Mouse (Mus musculus) thymus, postnatal 0 days (tissue): ENCODE data around the gene Lrrc41. TPM values are rescaled to one million over a fixed set of nuclear protein-coding genes. Genes with fewer than 3 reads are reported as not detected.

Experiments
- DNase-seq: peaks from one replicate; pipeline ENCODE4 v3.0.0-alpha.2; 2015; ENCODE audit warnings: low spot score
- polyA plus RNA-seq: library from polyadenylated mRNA; unstranded; fragments of >200 nt; fragmentation: Nextera tagmentation; extraction: Ambion mirVana; gene quantifications from 2 replicates; pipeline ENCODE4 v1.2.1, GENCODE M21; 2015

The Lrrc41 gene
- polyA plus RNA-seq, 1 experiment from 2014 or later = 41.6 TPM

DNA sequence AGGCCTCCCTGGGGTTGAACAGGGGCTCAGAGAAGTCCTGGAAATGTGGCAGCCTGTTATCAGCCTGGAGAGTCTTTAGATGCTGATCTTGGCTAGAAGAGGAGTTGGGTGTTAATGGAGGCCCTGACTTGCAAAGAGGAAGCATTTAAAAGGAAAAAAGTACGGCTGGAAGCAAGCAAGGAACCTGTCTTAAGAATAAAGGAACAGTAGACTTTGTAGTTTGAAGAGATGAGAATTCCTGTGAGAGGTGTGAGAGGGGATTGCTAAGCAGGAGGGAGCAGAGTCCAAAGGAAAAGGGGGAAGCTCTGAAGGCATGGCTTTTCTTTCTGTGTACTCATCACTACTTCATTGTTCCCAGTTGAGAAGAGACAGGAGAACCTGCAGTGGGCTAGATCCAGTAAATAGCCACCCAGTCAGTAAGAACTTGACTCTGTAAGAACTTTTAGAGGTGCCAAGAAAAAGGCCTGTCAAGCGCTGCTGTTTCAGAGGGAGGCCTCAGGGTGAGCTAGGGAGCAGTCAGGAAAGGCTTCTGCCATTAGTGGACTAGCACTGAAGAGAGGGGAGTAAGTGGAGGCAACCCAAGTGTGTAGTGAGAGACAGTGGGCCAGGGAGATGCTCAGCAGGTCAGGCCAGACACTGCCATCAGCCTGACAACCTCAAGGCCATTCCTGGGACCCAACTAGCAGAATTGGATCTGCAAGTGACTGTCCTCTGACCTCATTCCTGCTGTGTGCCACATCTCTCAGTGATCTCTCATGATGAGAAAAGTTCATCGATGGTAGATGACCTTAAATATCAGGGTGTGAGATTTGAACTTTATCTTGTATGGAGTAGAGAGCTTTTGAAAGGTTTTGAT, 2.4 kb downstream of the Lrrc41 start:
- peak; percentile 15 for DNase-seq

GRCm38 (mm10) chr4:116088510-116089249, 13.6 kb downstream of the Lrrc41 start:
- peak; percentile 48 for DNase-seq

DNA sequence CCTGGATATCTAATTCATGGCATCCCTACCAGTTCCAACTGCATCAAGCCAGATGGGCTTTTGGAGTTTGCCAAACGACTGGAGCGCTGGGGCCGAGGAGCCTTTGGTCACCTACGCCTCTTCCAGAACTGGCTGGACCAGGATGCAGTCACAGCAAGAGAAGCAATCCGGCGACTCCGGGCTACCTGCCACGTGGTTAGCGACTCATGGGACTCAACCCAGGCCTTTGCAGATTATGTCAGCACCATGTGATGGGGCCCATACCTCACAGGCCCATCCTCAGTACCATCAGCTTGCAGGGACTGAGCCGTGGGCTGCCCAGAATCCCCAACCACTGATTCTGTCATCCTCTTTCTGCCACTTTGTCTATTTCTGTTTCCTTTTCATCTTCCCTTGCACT, 21.2 kb downstream of the Lrrc41 start:
- no peak for DNase-seq

- DNase-seq = no peak
Observed at GRCm38 (mm10) chr4:116097211-116097610, 22.1 kb downstream of the Lrrc41 start.

DNA sequence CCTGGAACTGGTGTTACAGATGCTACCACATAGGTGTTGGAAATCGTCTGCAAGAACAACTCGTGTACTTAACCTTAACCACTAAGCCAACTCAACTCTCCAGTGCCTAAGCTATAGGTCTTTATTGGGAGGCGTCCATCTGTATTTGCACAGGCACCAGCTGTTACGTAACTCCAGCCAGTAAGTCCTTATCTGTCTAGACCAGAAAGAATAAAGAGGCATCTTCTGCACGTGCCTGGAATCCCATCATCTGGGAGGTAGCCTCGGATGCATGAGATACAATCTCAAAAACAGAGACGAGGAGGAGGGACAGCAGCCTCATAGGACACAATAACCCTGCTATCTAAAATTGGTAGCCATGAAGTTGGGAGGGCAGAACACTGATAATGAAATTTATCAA, 25.9 kb downstream of the Lrrc41 start:
- DNase-seq = no peak

GRCm38 (mm10) chr4:116105278-116105677, 30.2 kb downstream of the Lrrc41 start:
- DNase-seq = no peak

- no peak for DNase-seq
Observed at GRCm38 (mm10) chr4:116110695-116111094, 35.6 kb downstream of the Lrrc41 start.

DNA sequence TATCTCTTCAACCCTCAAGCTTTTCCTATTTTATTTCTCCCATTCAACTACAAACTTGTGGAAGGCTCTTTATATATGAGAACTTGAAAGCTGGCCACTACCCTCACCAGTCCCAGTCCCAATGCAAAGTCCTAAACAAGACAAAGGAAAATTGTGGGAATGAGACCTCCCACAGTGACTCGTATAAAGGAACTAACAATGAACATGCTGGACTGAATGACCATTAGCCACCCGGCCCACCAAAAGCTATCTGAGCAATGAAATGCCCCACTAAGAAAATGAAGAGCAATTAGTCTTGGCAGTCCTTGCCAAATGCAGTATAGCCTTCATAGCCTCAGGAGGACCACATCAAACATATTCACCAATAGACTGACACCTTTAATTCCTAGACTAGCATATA, 36.4 kb downstream of the Lrrc41 start:
- DNase-seq = no peak

GRCm38 (mm10) chr4:116122762-116123161, 47.7 kb downstream of the Lrrc41 start:
- DNase-seq = no peak

- DNase-seq = peak; percentile 78
Observed at GRCm38 (mm10) chr4:116123602-116124519, 48.8 kb downstream of the Lrrc41 start, which contains the start of the genes Rad54l and Pomgnt1. TSS of gene Rad54l (minus strand) at chr4:116123690. TSS of gene Pomgnt1 (plus strand) at chr4:116123840.

- no peak for DNase-seq
Observed at GRCm38 (mm10) chr4:116125803-116126386, 50.8 kb downstream of the Lrrc41 start.

DNA sequence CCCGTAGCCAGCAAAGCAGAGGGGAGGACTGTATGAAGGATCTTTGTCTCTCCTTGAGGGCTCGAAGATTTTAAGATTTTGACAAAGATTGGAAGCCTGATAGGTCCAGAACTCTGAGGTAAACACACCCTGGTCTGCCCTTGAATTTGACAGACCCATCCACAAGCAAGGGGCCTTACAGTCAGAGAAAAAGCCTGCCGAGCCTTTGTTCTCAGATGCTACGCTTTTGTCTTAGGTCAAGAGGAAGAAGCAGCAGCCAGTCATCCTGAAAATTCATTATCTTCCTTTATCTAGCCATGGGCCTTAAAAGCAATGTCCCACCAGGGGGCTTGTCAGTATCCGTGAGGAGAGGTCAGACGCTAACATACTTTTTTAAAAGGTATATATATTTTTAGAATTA, 52.9 kb downstream of the Lrrc41 start:
- DNase-seq = no peak

GRCm38 (mm10) chr4:116133126-116133525, 58.1 kb downstream of the Lrrc41 start:
- DNase-seq = no peak

- DNase-seq = peak; percentile 59
Observed at GRCm38 (mm10) chr4:116134990-116135389, 59.9 kb downstream of the Lrrc41 start.

DNA sequence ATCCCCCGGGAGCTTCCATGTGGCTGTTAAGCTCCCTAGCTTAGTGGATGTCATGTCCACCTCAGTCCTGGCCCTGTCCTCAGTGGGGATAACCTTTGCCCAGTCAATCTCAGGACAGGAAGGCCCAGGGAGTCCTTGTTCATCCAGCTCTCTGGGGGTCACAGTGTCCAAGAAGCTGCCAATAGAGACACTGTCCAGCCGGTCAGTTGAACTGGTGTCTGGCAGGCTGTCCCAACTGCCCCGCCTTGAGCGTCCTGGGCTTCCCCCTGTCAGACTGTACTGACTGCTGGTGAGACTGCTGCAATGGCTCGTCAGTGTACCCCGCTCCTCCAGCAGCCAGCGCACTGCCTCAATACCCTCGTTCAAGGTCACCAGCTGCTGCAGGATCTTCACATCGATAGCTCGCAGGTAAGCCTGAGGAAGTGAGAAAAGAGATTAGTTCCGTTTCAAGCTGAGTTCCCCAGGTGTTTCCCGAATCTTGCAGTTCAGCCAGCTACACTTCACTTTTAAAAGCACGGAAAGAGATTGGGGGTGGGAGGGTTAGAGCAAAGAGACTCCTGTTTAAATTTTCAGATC, 62.4 kb downstream of the Lrrc41 start:
- DNase-seq = no peak

DNA sequence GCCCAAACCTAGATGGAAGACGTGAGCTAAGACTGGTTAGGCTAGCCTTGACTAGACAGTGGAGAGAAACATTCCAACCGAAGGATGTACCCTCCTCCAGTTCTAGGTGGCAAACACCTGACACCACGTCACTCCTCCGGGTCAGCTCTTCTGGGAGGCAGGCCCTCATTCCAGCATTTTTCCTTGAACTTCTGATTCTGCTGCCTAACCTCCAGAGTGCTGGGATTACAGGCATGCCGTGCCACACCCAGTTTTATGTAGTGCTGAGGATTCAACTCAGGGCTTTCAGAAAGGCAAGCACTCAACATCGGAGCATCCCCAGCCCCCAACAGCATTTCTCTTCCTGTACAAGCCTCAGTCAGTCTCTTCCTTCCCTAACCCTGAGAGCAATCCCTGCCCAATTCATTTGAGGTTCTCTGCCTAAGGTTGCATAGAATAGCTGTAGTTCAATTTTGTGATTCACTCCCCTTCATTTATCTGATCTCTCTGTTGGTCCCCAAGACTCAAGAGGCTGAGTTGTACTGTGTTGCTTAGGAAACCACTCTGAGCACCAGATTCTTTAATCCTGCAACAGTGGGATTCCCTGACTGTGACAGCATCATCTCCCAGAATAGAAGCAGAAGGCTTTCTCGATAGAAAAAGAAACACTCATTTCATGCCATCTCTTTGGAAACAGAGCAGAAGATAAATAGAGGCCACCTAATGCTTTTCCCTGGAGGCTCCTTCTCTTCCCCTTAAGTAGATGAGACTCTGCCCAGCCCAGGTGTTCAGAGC, 65.9 kb downstream of the Lrrc41 start:
- DNase-seq = no peak

GRCm38 (mm10) chr4:116141736-116142135, 66.7 kb downstream of the Lrrc41 start:
- DNase-seq = no peak

DNA sequence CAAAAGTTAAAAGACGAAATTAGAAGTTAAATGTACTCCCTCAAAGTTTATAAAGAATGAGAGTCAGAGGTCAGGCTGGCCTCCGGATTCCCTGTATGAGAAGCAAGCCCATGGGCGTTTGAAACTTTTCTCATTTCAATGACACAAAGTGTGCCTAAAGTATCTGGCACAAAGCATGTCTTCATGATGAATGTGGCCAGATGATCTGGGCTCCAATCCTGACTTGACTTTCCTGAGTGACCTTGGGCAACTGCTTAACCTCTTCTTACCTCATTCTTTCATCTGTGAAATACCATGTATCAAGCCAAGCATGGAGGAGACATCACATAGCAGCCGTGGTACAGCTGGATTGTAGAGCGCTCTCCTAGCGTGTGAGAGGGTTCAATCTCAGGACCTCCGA, 67.2 kb downstream of the Lrrc41 start:
- no peak for DNase-seq

DNA sequence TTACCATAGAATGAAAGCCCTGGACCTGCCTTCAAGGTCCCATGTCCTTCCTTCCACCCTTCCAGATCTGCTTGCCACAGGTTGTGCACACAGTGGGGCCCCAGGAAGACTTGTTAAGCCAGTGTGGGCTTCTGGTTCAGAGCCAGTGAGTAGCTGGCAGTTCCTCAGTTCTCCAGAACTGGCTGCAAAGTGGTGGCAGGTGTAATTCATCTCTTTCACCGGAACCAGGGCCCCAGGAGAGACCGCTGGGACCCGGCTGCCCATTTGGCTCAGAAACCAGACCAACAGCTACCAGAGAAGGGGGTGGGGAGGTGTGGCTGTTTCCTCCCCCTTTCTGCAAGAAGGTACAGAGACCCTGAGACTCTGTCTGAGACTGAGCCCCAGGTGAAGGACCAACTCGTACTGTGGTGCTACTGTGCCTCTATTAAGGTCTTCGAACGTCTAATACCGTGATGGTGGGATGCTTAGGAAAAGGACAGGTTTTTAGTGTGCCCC, 68.3 kb downstream of the Lrrc41 start:
- DNase-seq = no peak
